Mouse (Mus musculus) heart, embryonic 16.5 days (tissue): Measurements from ENCODE around the gene Gucd1. TPM values are rescaled to one million over a fixed set of nuclear protein-coding genes. Genes with fewer than 3 reads are reported as not detected.
"Not testable (repeated sequence)": the region's sequence is repeated elsewhere in the genome, so short reads cannot be mapped to it uniquely, and the experiment has no call there.

ENCODE experiments used
- ATAC-seq: fragments of 200-750 bp; cut with Nextera tagmentation; replicated peaks from 2 replicates; pipeline ENCODE4 v1.8.0; 2017; ENCODE audit warnings: moderate number of reproducible peaks; ENCODE audit not compliant: insufficient read depth, low FRiP score; ENCODE audit errors: extremely low read depth
- H3K27ac ChIP-seq: fragments of 300-500 bp; sonication (generic); 2 replicates; pipeline ENCODE4 v1.5.1; 2014; ENCODE audit warnings: mild to moderate bottlenecking, low read length, control low read depth, moderate library complexity
- H3K27me3 ChIP-seq: fragments of 300-500 bp; sonication (generic); 2 replicates; pipeline ENCODE4 v1.6.1; 2014; ENCODE audit warnings: low read length, mixed read lengths; ENCODE audit not compliant: control insufficient read depth, insufficient read depth
- H3K36me3 ChIP-seq: fragments of 300-500 bp; sonication (generic); 2 replicates; pipeline ENCODE4 v1.6.1; 2014; ENCODE audit not compliant: control insufficient read depth, insufficient read depth
- H3K4me1 ChIP-seq: fragments of 300-500 bp; sonication (generic); 2 replicates; pipeline ENCODE4 v1.6.1; 2014; ENCODE audit warnings: low read length, mixed read lengths; ENCODE audit not compliant: control insufficient read depth, insufficient read depth
- H3K4me2 ChIP-seq: fragments of 300-500 bp; sonication (generic); 2 replicates; pipeline ENCODE4 v1.6.1; 2014; ENCODE audit warnings: low read depth, mild to moderate bottlenecking, control low read depth, low read length
- H3K4me3 ChIP-seq: fragments of 300-500 bp; sonication (generic); 2 replicates; pipeline ENCODE4 v1.5.1; 2014; ENCODE audit warnings: mild to moderate bottlenecking, control low read depth, low read length
- H3K9ac ChIP-seq: fragments of 300-500 bp; sonication (generic); 2 replicates; pipeline ENCODE4 v1.6.1; 2014; ENCODE audit warnings: low read length, control low read depth
- H3K9me3 ChIP-seq: fragments of 300-500 bp; sonication (generic); replicated peaks from 2 replicates; pipeline ENCODE4 v1.6.1; 2016; ENCODE audit warnings: low read length; ENCODE audit not compliant: control insufficient read depth
- WGBS: fragments of 180-500 bp; shearing (Covaris S2); extraction: QIAGEN DNeasy Blood & Tissue Kit; methylation state at CpG from one replicate; pipeline ENCODE4 v1.1.7; 2014; 5-methylcytosine and 5-hydroxymethylcytosine counted together
- polyA plus RNA-seq: library from polyadenylated mRNA; unstranded; fragments of >200 nt; fragmentation: Nextera tagmentation; extraction: Ambion mirVana; gene quantifications from 2 replicates; pipeline ENCODE4 v1.2.1, GENCODE M21; 2015

Gene Gucd1
- polyA plus RNA-seq, 1 experiment from 2014 or later, result 26.9 TPM

DNA sequence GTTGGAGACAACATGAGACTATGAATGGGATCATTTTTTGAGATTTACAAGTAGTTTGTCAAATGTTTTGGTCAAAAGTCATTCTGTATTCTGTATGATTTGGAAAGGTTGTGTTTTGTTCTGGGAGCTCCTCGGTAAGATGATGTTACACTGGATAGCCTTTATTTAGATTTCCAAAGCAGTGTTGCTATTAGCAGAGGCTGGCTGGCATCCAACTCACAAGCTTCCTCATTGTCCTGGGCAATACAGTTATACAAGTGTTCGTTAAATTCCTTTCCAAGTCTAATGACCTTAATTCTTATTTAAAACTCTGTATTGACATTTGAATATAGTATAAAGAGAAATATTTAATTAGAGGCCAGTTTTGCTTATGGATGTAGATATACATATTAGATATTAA is 172.5 kb downstream of the Gucd1 start:
- peak overlapping the region; percentile 54 for H3K27ac ChIP-seq
- H3K27me3 ChIP-seq, result no peaks in the 10 kb centered on the region
- ATAC-seq, result no peak
- H3K9me3 ChIP-seq, result peaks cover 6% of the 10 kb centered on the region; the same call in 1 of the 2 replicates
- H3K4me3 ChIP-seq, result no peak overlapping the region
- peaks cover 8% of the 10 kb centered on the region for H3K4me1 ChIP-seq
- no peak overlapping the region for H3K4me2 ChIP-seq
- no peaks in the 10 kb centered on the region for H3K36me3 ChIP-seq
- no peak overlapping the region for H3K9ac ChIP-seq
- 15% methylated on average over 2 of the region's 2 CpGs for WGBS

DNA sequence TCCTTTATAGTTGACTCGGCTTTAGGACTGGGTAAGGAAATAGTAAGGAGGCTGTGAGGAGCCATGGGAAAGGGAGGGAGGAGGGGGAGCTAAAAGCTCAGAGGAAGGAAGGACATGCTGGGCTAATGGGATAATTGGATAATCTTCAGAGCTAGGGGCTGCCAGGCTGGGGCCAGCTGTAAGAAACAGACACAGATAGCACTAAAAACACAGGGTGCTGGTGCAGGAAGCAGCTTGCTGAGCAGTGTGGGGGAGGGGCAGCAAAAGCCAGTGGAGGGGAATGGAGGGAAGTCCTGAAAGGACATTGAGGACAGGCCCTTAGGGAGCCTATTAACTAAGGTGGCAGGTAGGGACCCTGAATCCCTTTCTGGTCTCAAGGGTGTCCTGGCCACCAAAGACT is 173.2 kb downstream of the Gucd1 start:
- WGBS, result 40% methylated on average over 1 of the region's 1 CpGs
- H3K36me3 ChIP-seq, H3K9ac ChIP-seq, H3K27me3 ChIP-seq, H3K4me3 ChIP-seq, H3K9me3 ChIP-seq, H3K4me1 ChIP-seq, H3K4me2 ChIP-seq, ATAC-seq: not testable (repeated sequence)
- peak overlapping the region; percentile 54 for H3K27ac ChIP-seq

DNA sequence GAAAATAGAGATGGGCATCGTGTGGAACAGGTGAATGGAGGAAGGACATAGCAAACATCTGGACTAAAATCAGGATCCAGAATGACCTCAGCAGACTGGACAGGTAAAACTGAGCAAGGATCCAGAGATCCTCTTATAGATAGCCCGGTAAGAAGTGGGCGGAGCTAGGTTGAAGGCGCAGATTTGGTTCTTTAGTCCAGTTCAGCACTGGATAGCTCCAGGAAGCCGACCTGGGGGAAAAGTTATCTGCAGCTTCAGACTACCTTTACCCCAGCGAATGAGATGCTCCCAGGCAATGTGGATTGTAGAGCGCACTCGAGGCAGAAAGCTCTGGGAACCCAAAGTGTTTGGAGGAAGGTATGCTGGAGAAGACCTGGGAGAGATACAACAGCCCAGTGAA is 175.8 kb downstream of the Gucd1 start:
- H3K4me1 ChIP-seq, result peaks cover 8% of the 10 kb centered on the region
- ATAC-seq, result no peak
- H3K4me3 ChIP-seq, result no peak overlapping the region
- no peak overlapping the region for H3K9ac ChIP-seq
- 31% methylated on average over 8 of the region's 8 CpGs for WGBS
- no peaks in the 10 kb centered on the region for H3K36me3 ChIP-seq
- no peaks in the 10 kb centered on the region for H3K27me3 ChIP-seq
- no peak overlapping the region for H3K27ac ChIP-seq
- peaks cover 6% of the 10 kb centered on the region; the same call in 1 of the 2 replicates for H3K9me3 ChIP-seq
- no peak overlapping the region for H3K4me2 ChIP-seq

DNA sequence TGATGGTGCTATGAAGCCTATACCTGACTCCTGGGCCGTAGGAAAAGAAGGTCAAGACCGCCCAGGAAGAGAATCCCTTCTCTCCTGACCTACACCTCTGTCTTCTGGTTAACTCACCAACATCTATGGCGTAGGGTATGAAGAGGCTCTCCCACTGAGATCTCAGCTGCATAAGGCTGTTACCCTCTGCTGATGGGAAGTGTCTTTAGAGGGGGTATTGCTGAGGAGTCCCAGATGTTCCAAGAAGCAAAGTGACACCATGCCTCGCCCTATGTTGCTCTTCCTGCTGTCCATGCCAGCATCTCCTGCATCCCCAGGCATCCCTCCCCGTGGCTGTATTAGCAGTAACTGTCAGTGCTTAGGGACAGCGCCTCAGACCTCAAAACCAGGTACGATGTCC is 178.4 kb downstream of the Gucd1 start:
- H3K4me2 ChIP-seq, result no peak overlapping the region
- H3K4me3 ChIP-seq, result no peak overlapping the region
- no peaks in the 10 kb centered on the region for H3K27me3 ChIP-seq
- H3K9ac ChIP-seq, result no peak overlapping the region
- H3K36me3 ChIP-seq, result no peaks in the 10 kb centered on the region
- no peaks in the 10 kb centered on the region for H3K9me3 ChIP-seq
- no peak for ATAC-seq
- no peaks in the 10 kb centered on the region for H3K4me1 ChIP-seq
- H3K27ac ChIP-seq, result no peak overlapping the region
- WGBS, result 76% methylated on average over 7 of the region's 7 CpGs

DNA sequence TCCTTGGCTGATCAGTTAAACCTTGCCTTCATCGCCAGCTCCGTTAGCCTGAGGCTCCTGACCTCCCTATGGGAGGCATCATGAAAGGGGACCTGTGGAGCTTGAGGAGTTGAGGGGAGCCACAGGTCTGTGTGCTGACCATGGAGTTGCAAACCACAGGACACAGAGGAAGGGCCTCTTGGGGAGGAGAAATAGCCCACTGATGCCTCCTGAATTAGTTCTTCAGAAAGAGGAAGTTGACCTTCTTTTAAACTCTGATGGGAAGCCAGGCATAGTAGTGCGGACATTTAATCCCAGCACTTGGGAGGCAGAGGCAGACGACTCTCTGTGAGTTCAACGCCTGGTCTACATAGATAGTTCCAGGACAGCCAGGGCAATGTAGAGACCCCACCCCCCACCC is 178.9 kb downstream of the Gucd1 start:
- ATAC-seq, result no peak
- 72% methylated on average over 5 of the region's 5 CpGs for WGBS
- no peaks in the 10 kb centered on the region for H3K36me3 ChIP-seq
- no peak overlapping the region for H3K27ac ChIP-seq
- no peak overlapping the region for H3K4me2 ChIP-seq
- no peaks in the 10 kb centered on the region for H3K27me3 ChIP-seq
- no peak overlapping the region for H3K9ac ChIP-seq
- no peaks in the 10 kb centered on the region for H3K4me1 ChIP-seq
- H3K4me3 ChIP-seq, result no peak overlapping the region
- no peaks in the 10 kb centered on the region for H3K9me3 ChIP-seq

DNA sequence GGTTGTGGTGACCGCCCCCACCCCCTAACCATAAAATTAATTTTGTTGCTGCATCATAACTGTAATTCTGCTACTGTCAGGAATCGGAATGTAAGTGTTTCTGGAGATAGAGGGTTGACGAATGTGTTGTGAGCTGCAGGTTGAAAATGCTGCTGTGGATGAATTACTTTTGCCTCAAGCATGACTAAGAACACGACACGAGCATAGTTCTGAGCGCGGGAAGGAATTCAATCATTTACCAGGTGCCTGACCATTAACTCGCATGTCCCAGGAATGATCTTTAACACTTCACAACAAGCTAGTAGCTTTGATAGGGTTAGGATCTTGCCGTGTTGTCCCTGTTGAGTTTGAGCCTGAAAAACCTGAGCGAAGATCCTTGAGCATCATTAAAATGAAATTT is 180.5 kb downstream of the Gucd1 start:
- Histone ChIP-seq H3K9me3 (no peaks in the 10 kb centered on the region), H3K27ac (no peak overlapping the region), H3K36me3 (0 out of 2 replicates have a peak, but pooled peaks cover 3% of the 10 kb centered on the region), H3K27me3 (no peaks in the 10 kb centered on the region), H3K9ac (no peak overlapping the region), H3K4me2 (no peak overlapping the region), H3K4me3 (no peak overlapping the region), H3K4me1 (no peaks in the 10 kb centered on the region)
- no peak for ATAC-seq
- 79% methylated on average over 10 of the region's 10 CpGs for WGBS

DNA sequence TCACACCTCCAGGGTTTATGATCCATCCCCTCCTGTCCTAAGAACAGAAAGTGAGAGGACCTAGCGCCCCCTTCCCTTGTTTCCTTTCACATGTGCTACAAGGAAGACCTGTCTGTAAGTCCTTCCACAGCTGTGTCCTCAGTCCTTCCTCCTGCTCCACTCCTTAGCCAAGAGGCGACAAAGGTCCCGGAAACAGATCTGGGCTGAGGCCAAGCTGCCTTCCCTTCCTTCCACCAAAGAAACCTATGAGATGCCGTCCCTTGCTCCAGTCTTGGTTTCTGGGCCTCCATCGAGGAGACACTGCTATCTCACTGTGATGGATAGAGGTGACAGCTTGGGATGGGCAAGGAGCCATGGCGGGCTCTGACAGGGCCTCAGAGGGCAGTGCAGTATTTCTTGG is 182.7 kb downstream of the Gucd1 start:
- H3K27ac ChIP-seq, result no peak overlapping the region
- 62% methylated on average over 6 of the region's 6 CpGs for WGBS
- H3K9me3 ChIP-seq, result no peaks in the 10 kb centered on the region
- H3K36me3 ChIP-seq, result 0 out of 2 replicates have a peak, but pooled peaks cover 6% of the 10 kb centered on the region
- no peak overlapping the region for H3K4me2 ChIP-seq
- no peak for ATAC-seq
- no peaks in the 10 kb centered on the region for H3K4me1 ChIP-seq
- H3K4me3 ChIP-seq, result no peak overlapping the region
- H3K27me3 ChIP-seq, result no peaks in the 10 kb centered on the region
- no peak overlapping the region for H3K9ac ChIP-seq

DNA sequence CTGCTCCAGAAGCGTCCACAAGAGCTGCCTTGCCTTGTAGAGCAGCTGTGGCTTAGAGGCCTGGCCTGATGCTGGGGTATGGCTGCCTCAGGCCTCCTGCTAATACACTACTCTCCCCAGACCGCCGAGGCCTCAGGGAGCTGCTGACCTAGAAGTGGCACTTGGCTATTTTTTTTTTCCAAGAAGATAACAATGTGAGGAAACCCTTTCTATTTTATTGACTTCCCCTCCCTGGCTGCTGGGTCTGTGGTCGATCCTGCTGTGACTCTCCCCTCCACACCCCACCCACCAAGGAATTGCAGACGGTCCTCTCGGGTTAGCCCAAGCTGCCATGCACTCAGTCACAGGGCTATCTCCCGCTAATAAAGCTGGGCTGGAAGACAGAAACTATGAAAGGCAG is 183.6 kb downstream of the Gucd1 start:
- Histone ChIP-seq H3K36me3 (0 out of 2 replicates have a peak, but pooled peaks cover 6% of the 10 kb centered on the region), H3K27me3 (no peaks in the 10 kb centered on the region), H3K9ac (no peak overlapping the region), H3K4me1 (no peaks in the 10 kb centered on the region), H3K27ac (no peak overlapping the region), H3K4me3 (no peak overlapping the region), H3K4me2 (no peak overlapping the region), H3K9me3 (no peaks in the 10 kb centered on the region)
- 56% methylated on average over 7 of the region's 7 CpGs for WGBS
- ATAC-seq, result no peak

DNA sequence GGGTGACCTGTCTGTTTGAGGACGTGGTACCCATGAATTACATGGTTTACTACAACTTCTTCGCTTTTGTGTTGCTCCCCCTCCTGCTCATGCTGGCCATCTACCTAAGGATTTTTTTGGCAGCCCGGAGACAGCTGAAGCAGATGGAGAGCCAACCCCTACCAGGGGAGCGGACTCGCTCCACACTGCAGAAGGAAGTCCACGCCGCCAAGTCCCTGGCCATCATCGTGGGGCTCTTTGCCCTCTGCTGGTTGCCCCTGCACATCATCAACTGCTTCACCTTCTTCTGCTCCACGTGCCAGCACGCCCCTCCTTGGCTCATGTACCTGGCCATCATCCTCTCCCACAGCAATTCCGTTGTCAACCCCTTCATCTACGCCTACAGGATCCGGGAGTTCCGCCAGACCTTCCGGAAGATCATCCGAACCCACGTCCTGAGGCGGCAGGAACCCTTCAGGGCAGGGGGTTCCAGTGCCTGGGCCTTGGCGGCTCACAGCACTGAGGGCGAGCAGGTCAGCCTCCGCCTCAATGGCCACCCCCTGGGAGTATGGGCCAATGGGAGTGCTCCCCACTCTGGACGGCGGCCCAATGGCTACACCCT is 184.5 kb downstream of the Gucd1 start:
- WGBS, result 90% methylated on average over 23 of the region's 23 CpGs
- H3K4me1 ChIP-seq, result no peaks in the 10 kb centered on the region
- no peaks in the 10 kb centered on the region for H3K27me3 ChIP-seq
- H3K9ac ChIP-seq, result no peak overlapping the region
- H3K36me3 ChIP-seq, result 0 out of 2 replicates have a peak, but pooled peaks cover 6% of the 10 kb centered on the region
- H3K4me3 ChIP-seq, result no peak overlapping the region
- H3K4me2 ChIP-seq, result no peak overlapping the region
- H3K9me3 ChIP-seq, result no peaks in the 10 kb centered on the region
- no peak overlapping the region for H3K27ac ChIP-seq
- no peak for ATAC-seq
